Mouse (Mus musculus) erythroid progenitor cell, adult 5-6 weeks (primary cell): ENCODE measurements at regions not wholly inside any gene's neighbourhood (a gene's known extent, or its start where the extent isn't known, plus 50 kb on each side); places are given as distances from the start of the nearest gene placed in this dataset.
A peak's percentile ranks its signal among the peaks of the same experiment; 100 is the strongest.

Source experiments
- ATAC-seq: replicated peaks from 2 replicates; pipeline ENCODE4 v1.8.0; 2016; ENCODE audit warnings: moderate number of reproducible peaks, mild to moderate bottlenecking, moderate TSS enrichment, inconsistent platforms; ENCODE audit not compliant: poor library complexity, low FRiP score, severe bottlenecking

- ATAC-seq, result no peak
Observed at GRCm38 (mm10) chr14:71234276-71234675, 634.6 kb upstream of the Fam160b2 start.

GRCm38 (mm10) chr14:71231223-71231815 lies 631.7 kb upstream of the Fam160b2 start:
- ATAC-seq, result no peak

- no peak for ATAC-seq
Observed at GRCm38 (mm10) chr14:71230484-71231188, 631.0 kb upstream of the Fam160b2 start.

GRCm38 (mm10) chr14:71229955-71230354 lies 630.3 kb upstream of the Fam160b2 start:
- ATAC-seq, result peak; percentile 72; the same call in 1 of the 2 replicates

GRCm38 (mm10) chr14:71228894-71229446 lies 629.3 kb upstream of the Fam160b2 start:
- no peak for ATAC-seq

GRCm38 (mm10) chr14:71217041-71217440 lies 617.4 kb upstream of the Fam160b2 start:
- no peak for ATAC-seq

- ATAC-seq, result no peak
Observed at GRCm38 (mm10) chr14:71211359-71211978, 611.8 kb upstream of the Fam160b2 start.

GRCm38 (mm10) chr14:71203459-71203858 lies 603.8 kb upstream of the Fam160b2 start:
- ATAC-seq, result no peak

GRCm38 (mm10) chr14:71200917-71201316 lies 601.3 kb upstream of the Fam160b2 start:
- no peak for ATAC-seq

GRCm38 (mm10) chr14:71199178-71199879 lies 599.7 kb upstream of the Fam160b2 start:
- ATAC-seq, result no peak

GRCm38 (mm10) chr14:71194219-71194618 lies 594.6 kb upstream of the Fam160b2 start:
- ATAC-seq, result no peak

GRCm38 (mm10) chr14:71192486-71192885 lies 592.9 kb upstream of the Fam160b2 start:
- ATAC-seq, result no peak

- no peak for ATAC-seq
Observed at GRCm38 (mm10) chr14:71189360-71189759, 589.7 kb upstream of the Fam160b2 start.

GRCm38 (mm10) chr14:71177341-71177740 lies 577.7 kb upstream of the Fam160b2 start:
- ATAC-seq, result no peak

- ATAC-seq, result no peak
Observed at GRCm38 (mm10) chr14:71174175-71174574, 574.5 kb upstream of the Fam160b2 start.

GRCm38 (mm10) chr14:71159556-71159955 lies 559.9 kb upstream of the Fam160b2 start:
- no peak for ATAC-seq

- no peak for ATAC-seq
Observed at GRCm38 (mm10) chr14:71142465-71142864, 542.8 kb upstream of the Fam160b2 start.

GRCm38 (mm10) chr14:71129771-71130211 lies 530.2 kb upstream of the Fam160b2 start:
- no peak for ATAC-seq

- ATAC-seq, result no peak
Observed at GRCm38 (mm10) chr14:71128495-71128894, 528.9 kb upstream of the Fam160b2 start.

- ATAC-seq, result no peak
Observed at GRCm38 (mm10) chr14:71118681-71119080, 519.0 kb upstream of the Fam160b2 start.
